Mouse (Mus musculus) thymus, postnatal 36 days (tissue): ENCODE measurements around the gene 4931428F04Rik.
A peak's percentile ranks its signal among the peaks of the same experiment; 100 is the strongest.

Experiments used
- DNase-seq, 2 experiments: peaks; one replicate each; pipeline ENCODE4 v3.0.0; 2022; ENCODE audit warnings: mixed read lengths in 2 of 2

4931428F04Rik gene

DNA sequence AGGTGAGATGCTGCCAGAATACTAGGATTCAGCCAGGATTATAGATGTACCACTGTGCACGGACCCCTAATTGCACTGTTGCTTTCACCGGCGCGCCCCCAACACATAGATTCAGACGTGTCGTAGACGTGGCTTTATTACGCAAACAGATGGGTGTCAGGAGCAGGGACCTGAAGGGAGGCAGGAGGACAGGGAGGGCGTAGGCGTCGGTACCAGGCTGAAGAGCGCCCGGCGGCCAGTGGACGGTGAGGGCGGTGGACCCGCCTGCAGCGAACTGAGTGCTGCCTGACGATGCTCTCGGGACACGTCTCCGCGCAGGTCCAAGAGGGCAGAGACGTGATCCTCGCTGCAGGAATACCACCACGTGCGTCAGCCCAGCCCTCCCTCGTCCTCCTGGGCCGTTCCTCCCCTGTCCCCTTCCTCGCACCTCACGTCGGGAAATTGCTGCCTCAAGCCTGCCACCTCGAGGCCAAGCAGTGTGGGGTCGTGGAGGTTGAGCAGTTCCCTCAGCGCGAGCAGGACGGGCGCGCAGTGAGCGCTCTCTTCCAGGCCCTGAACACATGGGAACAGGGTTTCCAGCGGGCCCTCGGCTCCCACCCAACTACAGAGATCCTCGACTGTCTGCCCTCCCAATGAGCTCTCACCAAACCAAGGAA, at the start of gene 4931428F04Rik:
4931428F04Rik (minus strand) TSS at position 60 of the 656 bp plus-strand sequence.
- peak; percentile 63 to 74 for DNase-seq

DNA sequence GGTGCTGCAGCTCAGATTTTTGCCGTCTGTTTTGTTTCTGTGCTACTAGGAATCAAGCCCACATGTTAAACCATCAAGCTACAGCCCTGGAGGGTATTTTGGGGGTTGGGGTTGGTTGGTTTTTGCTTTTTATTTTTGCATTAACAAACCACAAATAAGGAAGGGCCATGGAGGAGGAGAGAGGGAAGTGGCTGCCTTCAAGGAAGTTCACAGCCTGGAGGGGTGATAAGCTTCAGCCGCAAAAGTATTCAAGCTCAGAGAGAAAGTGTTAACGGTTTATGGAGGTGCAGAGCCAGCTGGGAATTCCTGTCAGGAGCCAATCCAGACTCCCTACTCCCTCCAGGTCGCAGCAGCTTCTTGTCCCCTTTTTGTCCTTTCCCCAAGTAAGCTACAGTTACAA, 49.3 kb upstream of the 4931428F04Rik start:
- no peak for DNase-seq

GRCm38 (mm10) chr8:105336373-105337130, 46.9 kb upstream of the 4931428F04Rik start:
- DNase-seq, result no peak

DNA sequence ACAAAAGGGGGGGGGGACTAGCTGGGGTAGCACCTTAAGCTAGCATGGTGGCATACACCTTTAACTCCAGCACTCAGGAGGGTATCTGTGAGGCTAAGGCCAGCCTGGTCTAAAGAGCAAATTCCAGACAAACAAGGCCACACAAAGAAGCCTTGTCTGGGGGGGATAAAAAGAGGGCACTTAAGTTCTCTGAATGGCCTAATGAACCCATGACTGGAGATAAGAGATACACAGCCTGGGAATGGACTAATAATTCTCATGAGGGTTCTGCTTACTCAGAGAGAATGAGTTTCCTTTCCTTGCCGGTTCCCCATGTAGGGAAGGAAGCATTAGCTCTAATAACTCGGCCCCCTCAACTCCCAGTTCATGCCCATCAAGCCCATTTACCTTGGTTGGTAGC, 42.9 kb upstream of the 4931428F04Rik start:
- DNase-seq, result no peak

DNA sequence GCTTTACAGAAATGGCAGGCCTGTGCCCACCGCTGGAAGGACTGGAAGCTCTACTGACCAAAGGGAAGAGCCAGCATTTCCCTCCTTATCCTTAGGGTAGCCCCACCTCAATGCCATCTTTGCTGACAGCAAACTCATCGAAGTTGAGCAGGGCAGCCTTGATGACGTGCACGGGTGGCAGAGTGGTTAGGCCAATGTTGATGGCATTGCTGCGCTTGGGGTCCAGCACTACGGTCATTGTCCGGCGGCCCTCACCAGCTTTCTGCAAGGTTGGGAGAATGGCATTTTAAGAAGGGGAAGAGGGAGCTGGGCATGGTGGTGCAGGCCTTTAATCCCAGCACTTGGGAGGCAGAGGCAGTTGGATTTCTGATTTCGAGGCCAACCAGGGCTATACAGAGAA, 42.3 kb upstream of the 4931428F04Rik start:
- no peak for DNase-seq

DNA sequence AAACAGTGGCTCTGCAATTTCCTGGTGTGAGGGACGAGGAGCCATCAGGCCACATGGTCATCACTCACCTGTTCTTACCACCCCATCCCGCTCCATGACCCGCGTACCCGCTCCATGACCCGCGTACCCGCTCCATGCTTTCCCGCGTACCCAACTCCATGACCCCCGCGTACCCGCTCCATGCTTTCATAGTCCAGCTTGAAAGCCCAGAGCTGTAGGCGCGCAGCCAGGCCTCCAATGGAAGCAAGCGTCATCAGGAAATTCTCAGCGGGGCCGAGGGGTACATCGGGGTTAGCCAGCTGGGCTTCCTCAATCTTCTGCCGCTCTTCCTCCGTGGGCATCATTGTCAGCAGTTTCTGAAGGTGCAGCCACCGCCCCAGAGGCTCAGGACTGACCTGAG, 41.8 kb upstream of the 4931428F04Rik start:
- DNase-seq, result no peak

- DNase-seq, result no peak
These were observed 40.7 kb upstream of the 4931428F04Rik start for GRCm38 (mm10) chr8:105330325-105330724.

GRCm38 (mm10) chr8:105326968-105327367, 37.3 kb upstream of the 4931428F04Rik start:
- no peak for DNase-seq

GRCm38 (mm10) chr8:105326141-105326672, 36.5 kb upstream of the 4931428F04Rik start, which contains the start of the genes Lrrc29 and Tmem208:
Gene Lrrc29 (minus strand): TSS chr8:105326278.
Gene Tmem208 (plus strand): TSS chr8:105326354.
- peak; percentile 98 for DNase-seq

DNA sequence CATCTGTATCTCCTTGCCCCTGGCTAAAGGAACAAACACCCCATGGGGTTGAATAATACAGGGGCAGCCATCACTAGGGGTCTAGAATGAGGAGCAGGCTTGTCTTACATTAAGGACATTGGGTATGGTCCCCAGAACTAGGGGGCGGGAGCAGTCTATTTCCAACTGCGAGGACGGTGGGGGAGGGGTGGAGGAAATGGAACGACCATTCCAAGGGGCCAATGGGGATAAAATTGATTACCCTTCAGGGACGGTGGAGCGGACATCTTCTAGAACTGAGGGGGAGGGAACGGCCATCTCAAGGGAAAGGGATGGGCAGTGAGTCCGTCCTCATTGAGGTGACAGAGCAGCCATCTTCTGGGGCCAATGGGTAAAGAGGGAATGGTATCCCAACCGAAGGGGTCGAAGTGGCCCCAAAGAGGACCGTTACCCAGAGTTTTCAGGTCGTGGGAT, 36.0 kb upstream of the 4931428F04Rik start:
- no peak for DNase-seq

- DNase-seq, result no peak
These were observed 33.5 kb upstream of the 4931428F04Rik start for GRCm38 (mm10) chr8:105323183-105323582.

- no peak for DNase-seq
These were observed 29.1 kb upstream of the 4931428F04Rik start for GRCm38 (mm10) chr8:105318662-105319190.

DNA sequence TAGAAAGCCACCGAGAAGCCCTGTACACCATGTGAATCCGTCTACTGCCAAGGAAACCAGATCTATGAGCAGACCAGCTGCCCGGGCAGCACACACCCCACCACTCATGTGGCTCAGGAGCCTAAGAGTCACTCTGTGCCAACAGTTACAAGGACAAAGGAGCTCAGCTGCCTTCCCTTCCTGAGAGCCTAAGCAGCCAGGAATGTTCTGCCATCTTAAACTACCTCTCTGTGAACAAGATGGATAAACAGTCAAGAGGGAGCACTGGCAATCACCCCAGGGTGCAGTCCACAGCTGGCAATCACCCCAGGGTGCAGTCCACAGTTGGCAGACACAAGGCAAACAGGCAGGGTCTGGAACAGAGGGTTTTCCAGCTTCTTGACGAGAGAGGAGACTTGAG, 28.3 kb upstream of the 4931428F04Rik start:
- DNase-seq, result no peak

GRCm38 (mm10) chr8:105315073-105315769, 25.6 kb upstream of the 4931428F04Rik start:
- no peak for DNase-seq

GRCm38 (mm10) chr8:105313622-105314402, 24.1 kb upstream of the 4931428F04Rik start:
- no peak for DNase-seq

- DNase-seq, result no peak
These were observed 23.3 kb upstream of the 4931428F04Rik start for GRCm38 (mm10) chr8:105312891-105313481.

DNA sequence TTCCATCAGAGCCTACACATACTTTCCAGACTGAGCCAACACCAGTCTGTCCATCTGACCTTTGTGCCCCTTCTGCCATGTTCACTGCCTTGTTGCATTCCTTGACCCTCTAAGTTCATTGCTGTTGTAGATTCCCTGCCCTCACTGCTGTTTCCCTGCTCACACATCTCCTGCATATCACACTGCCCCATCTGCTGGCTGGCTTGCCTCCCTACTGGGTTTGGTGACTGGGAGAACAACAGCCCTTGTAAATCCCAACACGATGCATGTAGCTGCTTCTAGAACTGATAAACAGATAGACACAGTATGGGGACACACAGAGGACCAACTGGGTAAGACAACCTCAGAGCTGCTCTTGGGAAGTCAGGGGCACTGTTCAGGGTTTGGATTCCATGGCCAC, 22.1 kb upstream of the 4931428F04Rik start:
- no peak for DNase-seq

GRCm38 (mm10) chr8:105310118-105310517, 20.5 kb upstream of the 4931428F04Rik start:
- no peak for DNase-seq

- DNase-seq, result peak in 1 of 2 experiments; percentile 9
These were observed 19.6 kb upstream of the 4931428F04Rik start for GRCm38 (mm10) chr8:105309142-105309847.

DNA sequence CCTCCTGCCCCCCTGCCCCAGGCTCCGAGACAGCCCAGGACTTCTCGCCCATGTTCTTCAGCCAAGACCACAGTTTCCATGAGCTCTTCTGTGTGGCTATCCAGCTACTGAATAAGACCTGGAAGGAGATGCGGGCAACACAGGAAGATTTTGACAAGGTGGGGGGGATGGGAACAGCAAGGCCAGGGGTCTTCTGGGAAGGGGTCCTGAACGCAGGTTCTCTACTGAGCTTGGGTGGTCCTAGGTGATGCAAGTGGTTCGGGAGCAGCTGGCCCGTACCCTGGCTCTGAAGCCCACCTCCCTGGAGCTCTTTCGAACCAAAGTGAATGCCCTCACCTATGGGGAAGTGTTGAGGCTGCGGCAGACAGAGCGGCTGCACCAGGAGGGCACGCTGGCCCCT, 18.8 kb upstream of the 4931428F04Rik start:
- DNase-seq, result no peak

- peak in 1 of 2 experiments; percentile 13 for DNase-seq
These were observed 18.0 kb upstream of the 4931428F04Rik start for GRCm38 (mm10) chr8:105307670-105308069.
